Comparison of ENCODE assay signal across 9 mouse cellular contexts in the genomic region with DNA sequence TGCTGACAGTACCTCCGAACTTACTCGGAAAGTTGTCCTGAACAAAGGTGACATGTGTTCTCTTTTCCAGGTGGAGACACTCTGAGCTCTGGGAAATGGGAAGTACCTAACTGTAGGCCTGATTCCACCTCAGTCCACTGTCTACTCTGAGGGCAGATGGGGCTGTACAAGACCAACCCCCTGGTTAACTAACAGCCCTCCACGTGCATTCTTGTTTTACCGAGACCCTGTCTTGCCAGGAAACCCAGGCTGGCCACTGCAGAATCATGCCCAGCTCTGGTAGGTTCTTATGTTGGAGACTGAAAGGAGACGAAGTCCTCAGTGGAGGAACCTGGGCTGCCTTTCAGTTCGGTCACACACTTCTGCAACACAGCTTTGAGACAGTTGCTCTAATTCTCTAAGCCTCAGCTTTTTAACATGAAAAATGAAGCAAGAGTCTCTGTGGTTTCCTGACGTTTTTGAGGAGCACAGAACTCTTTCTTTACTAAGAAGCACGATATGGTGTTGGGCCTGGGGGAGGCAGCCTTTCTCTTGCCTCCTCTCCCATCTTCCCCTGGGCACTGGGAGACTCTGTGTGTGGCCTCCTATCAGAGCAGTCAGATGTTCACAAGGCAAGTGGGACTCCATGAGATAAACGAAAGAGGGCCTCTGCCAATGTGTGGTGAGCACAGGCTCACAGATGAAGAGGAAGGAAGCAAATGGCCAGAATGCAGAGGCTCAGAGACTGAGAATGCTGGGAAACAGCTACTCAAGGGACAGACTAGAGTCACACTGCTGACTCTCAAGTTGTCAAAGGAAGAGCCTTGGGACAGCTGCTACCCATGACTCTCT. TPM values are rescaled to one million over a fixed set of nuclear protein-coding genes. Genes with fewer than 3 reads are reported as not detected.
DNase-seq lines count a peak whose midpoint lies in the region; ATAC-seq lines count a peak whose summit lies in the region.
"Had no signal": no experiment of that assay in that cellular context is flagged by ENCODE, and none has a peak within 500 bp of the region (broad histone marks: within the 10 kb centered on the region; RNA-seq: fewer than 3 reads in every experiment).

No protein-coding gene starts in this region.

- no peak overlapping the region for H3K9ac ChIP-seq in heart, embryonic 14.5 days (ENCODE audit: low read length)
- no peak overlapping the region for H3K9ac ChIP-seq in heart, embryonic 15.5 days

- WGBS in heart, embryonic 14.5 days = 67% methylated on average over 9 of the region's 9 CpGs
- 59% methylated on average over 9 of the region's 9 CpGs for WGBS in heart, embryonic 15.5 days

- no peaks in the 10 kb centered on the region for H3K27me3 ChIP-seq in heart, embryonic 14.5 days (ENCODE audit: control insufficient read depth, insufficient read depth, low read length)
- H3K27me3 ChIP-seq in heart, embryonic 15.5 days = no peaks in the 10 kb centered on the region

- peaks cover 15 to 17% of the 10 kb centered on the region in 2 experiments for H3K4me1 ChIP-seq in heart, embryonic 14.5 days (ENCODE audit: control insufficient read depth in 2 of 2, insufficient read depth in 2 of 2, low read length in 2 of 2)
- H3K4me1 ChIP-seq in heart, embryonic 15.5 days (replicated peaks) = peaks cover 21% of the 10 kb centered on the region

- H3K27ac ChIP-seq in heart, embryonic 14.5 days (replicated peaks in 1 of 2; ENCODE audit: control insufficient read depth in 1 of 2, insufficient read depth in 1 of 2, low read depth in 2 of 2, low read length in 2 of 2) = no peak overlapping the region
- H3K27ac ChIP-seq in heart, embryonic 15.5 days = peak overlapping the region; percentile 37; the same call in 1 of the 2 replicates
- H3K27ac ChIP-seq: hindbrain, postnatal 0 days had no signal

- DNase-seq in heart, postnatal 25 days (ENCODE audit: low spot score) = no peak
- DNase-seq in MEL-GATA-1-ER (ENCODE audit: extremely low read depth, low read depth) = peak; percentile 96
- DNase-seq in naive thymus-derived CD4-positive, alpha-beta T cell, adult 2 months (ENCODE audit: low read depth) = peak; percentile 46
- no peak for DNase-seq in neural tube, embryonic 10.5 days (ENCODE audit: extremely low spot score, low spot score)
- DNase-seq in frontal cortex, postnatal 10 days (ENCODE audit: low spot score in 2 of 2) = no peak
- DNase-seq in ovary, postnatal 36 days (ENCODE audit: low spot score) = no peak

- peak; percentile 64; the same call in 1 of the 2 replicates for ATAC-seq in heart, embryonic 14.5 days (ENCODE audit: insufficient number of reproducible peaks, insufficient read depth, low FRiP score, low read depth)
- ATAC-seq in heart, embryonic 15.5 days (replicated peaks; ENCODE audit: insufficient number of reproducible peaks, insufficient read depth, low FRiP score, low read depth) = no peak; the same call in 1 of the 2 replicates
- ATAC-seq: hindbrain, postnatal 0 days had no signal

- H3K4me3 ChIP-seq in heart, embryonic 14.5 days (ENCODE audit: control insufficient read depth in 1 of 2, insufficient read depth in 1 of 2, low read depth in 1 of 2, low read length in 2 of 2) = no peak overlapping the region
- no peak overlapping the region for H3K4me3 ChIP-seq in heart, embryonic 15.5 days

- intact Hi-C loops in heart, postnatal 25 days (cut with DNase I) = no loop called here

- H3K9me3 ChIP-seq in heart, embryonic 14.5 days (ENCODE audit: control insufficient read depth, low read length) = no peaks in the 10 kb centered on the region
- H3K9me3 ChIP-seq in heart, embryonic 15.5 days (replicated peaks) = no peaks in the 10 kb centered on the region

- no peak overlapping the region for H3K4me2 ChIP-seq in heart, embryonic 14.5 days (ENCODE audit: low read length)
- H3K4me2 ChIP-seq in heart, embryonic 15.5 days = no peak overlapping the region

- H3K36me3 ChIP-seq in heart, embryonic 14.5 days (ENCODE audit: control insufficient read depth, insufficient read depth, low read length) = peaks cover 18% of the 10 kb centered on the region; the same call in 1 of the 2 replicates
- H3K36me3 ChIP-seq in heart, embryonic 15.5 days = peaks cover 6% of the 10 kb centered on the region; the same call in 1 of the 2 replicates

RNA-seq across cellular contexts. Expression of a gene that starts 33.2 kb away (rescaled TPM):
- polyA plus RNA-seq in heart, embryonic 14.5 days (2014; fragmentation: Nextera tagmentation; extraction: Ambion mirVana) = 5.3 and 7.1 TPM in 2 replicates
- 10 to 100 TPM; 10.4 to 13.5 TPM for total RNA-seq in heart, postnatal 25 days (2021)
- polyA plus RNA-seq in heart, embryonic 15.5 days (2015; fragmentation: Nextera tagmentation; extraction: Ambion mirVana) = 5.4 and 9.7 TPM in 2 replicates

Comparison
In these comparisons a context has a peak if more than half of its experiments do, and no peak if none do; other contexts are left out.
1. DNase-seq: peak in MEL-GATA-1-ER (single experiment) and naive thymus-derived CD4-positive, alpha-beta T cell, adult 2 months (single experiment); none in heart, postnatal 25 days (single experiment), neural tube, embryonic 10.5 days (single experiment), frontal cortex, postnatal 10 days (0 of 2) and ovary, postnatal 36 days (single experiment).